Mouse (Mus musculus): ENCODE measurements around the gene Nol11. TPM values are rescaled to one million over a fixed set of nuclear protein-coding genes. Genes with fewer than 3 reads are reported as not detected.
"Not testable (repeated sequence)": the region's sequence is repeated elsewhere in the genome, so short reads cannot be mapped to it uniquely, and the experiment has no call there.

Nol11 gene
- polyA plus RNA-seq, 1 experiment from 2014 or later, result 74.5 TPM

- 0% methylated on average over 32 of the region's 94 CpGs for WGBS
- DNase-seq (ENCODE audit: low spot score) (peak; percentile 91), ATAC-seq (ENCODE audit: insufficient number of reproducible peaks, low FRiP score, low TSS enrichment, low read depth) (peak; percentile 94)
- Histone ChIP-seq H3K9me3 (ENCODE audit: control insufficient read depth, low read length) (no peaks in the 10 kb centered on the region), H3K4me1 (ENCODE audit: control insufficient read depth, insufficient read depth, low read length) (peaks cover 7% of the 10 kb centered on the region; the same call in 1 of the 2 replicates), H3K4me2 (ENCODE audit: low read depth, severe bottlenecking) (peak within 1 kb of the TSS; percentile 88), H3K36me3 (ENCODE audit: control insufficient read depth, insufficient read depth, low read length) (no peaks in the 10 kb centered on the region), H3K9ac (ENCODE audit: low read length) (peak within 1 kb of the TSS; percentile 96), H3K27me3 (ENCODE audit: control insufficient read depth, insufficient read depth, low read length) (no peaks in the 10 kb centered on the region), H3K27ac (replicated peaks; ENCODE audit: low read depth, low read length) (peak within 1 kb of the TSS; percentile 96), H3K4me3 (ENCODE audit: low read depth, low read length) (peak within 1 kb of the TSS; percentile 69)
Observed at GRCm38 (mm10) chr11:107131749-107132421, 57.3 kb downstream of the Nol11 start, which contains the start of gene Bptf. Gene Bptf (minus strand): TSS chr11:107132127.

- Histone ChIP-seq H3K9ac (ENCODE audit: low read length) (peak overlapping the region; percentile 96), H3K36me3 (ENCODE audit: control insufficient read depth, insufficient read depth, low read length) (no peaks in the 10 kb centered on the region), H3K4me1 (ENCODE audit: control insufficient read depth, insufficient read depth, low read length) (peaks cover 7% of the 10 kb centered on the region; the same call in 1 of the 2 replicates), H3K27me3 (ENCODE audit: control insufficient read depth, insufficient read depth, low read length) (no peaks in the 10 kb centered on the region), H3K4me2 (ENCODE audit: low read depth, severe bottlenecking) (peak overlapping the region; percentile 73), H3K4me3 (ENCODE audit: low read depth, low read length) (peak overlapping the region; percentile 69), H3K9me3 (ENCODE audit: control insufficient read depth, low read length) (no peaks in the 10 kb centered on the region), H3K27ac (replicated peaks; ENCODE audit: low read depth, low read length) (peak overlapping the region; percentile 96)
- WGBS, result under 1% methylated on average over 54 of the region's 65 CpGs
- DNase-seq (ENCODE audit: low spot score) (peak; percentile 82), ATAC-seq (ENCODE audit: insufficient number of reproducible peaks, low FRiP score, low TSS enrichment, low read depth) (peak; percentile 60)
Observed at GRCm38 (mm10) chr11:107130879-107131748, 58.1 kb downstream of the Nol11 start.

GRCm38 (mm10) chr11:107130221-107130788 is 58.9 kb downstream of the Nol11 start:
- H3K4me1 ChIP-seq (ENCODE audit: control insufficient read depth, insufficient read depth, low read length), result peaks cover 7% of the 10 kb centered on the region; the same call in 1 of the 2 replicates
- H3K9ac ChIP-seq (ENCODE audit: low read length), result peak overlapping the region; percentile 96
- peak overlapping the region; percentile 73 for H3K4me2 ChIP-seq (ENCODE audit: low read depth, severe bottlenecking)
- no peaks in the 10 kb centered on the region for H3K9me3 ChIP-seq (ENCODE audit: control insufficient read depth, low read length)
- peak overlapping the region; percentile 69 for H3K4me3 ChIP-seq (ENCODE audit: low read depth, low read length)
- H3K27me3 ChIP-seq (ENCODE audit: control insufficient read depth, insufficient read depth, low read length), result no peaks in the 10 kb centered on the region
- H3K36me3 ChIP-seq (ENCODE audit: control insufficient read depth, insufficient read depth, low read length), result no peaks in the 10 kb centered on the region
- H3K27ac ChIP-seq (replicated peaks; ENCODE audit: low read depth, low read length), result no peak overlapping the region
- 2% methylated on average over 18 of the region's 18 CpGs for WGBS
- ATAC-seq (ENCODE audit: insufficient number of reproducible peaks, low FRiP score, low TSS enrichment, low read depth), result no peak
- DNase-seq (ENCODE audit: low spot score), result peak; percentile 57

GRCm38 (mm10) chr11:107129641-107130040 is 59.5 kb downstream of the Nol11 start:
- no peaks in the 10 kb centered on the region for H3K36me3 ChIP-seq (ENCODE audit: control insufficient read depth, insufficient read depth, low read length)
- H3K4me3 ChIP-seq (ENCODE audit: low read depth, low read length), result peak overlapping the region; percentile 69
- H3K9ac ChIP-seq (ENCODE audit: low read length), result no peak overlapping the region
- no peak overlapping the region for H3K27ac ChIP-seq (replicated peaks; ENCODE audit: low read depth, low read length)
- DNase-seq (ENCODE audit: low spot score) (no peak), ATAC-seq (ENCODE audit: insufficient number of reproducible peaks, low FRiP score, low TSS enrichment, low read depth) (no peak)
- 30% methylated on average over 2 of the region's 2 CpGs for WGBS
- H3K9me3 ChIP-seq (ENCODE audit: control insufficient read depth, low read length), result no peaks in the 10 kb centered on the region
- peak overlapping the region; percentile 73 for H3K4me2 ChIP-seq (ENCODE audit: low read depth, severe bottlenecking)
- H3K4me1 ChIP-seq (ENCODE audit: control insufficient read depth, insufficient read depth, low read length), result peaks cover 7% of the 10 kb centered on the region; the same call in 1 of the 2 replicates
- no peaks in the 10 kb centered on the region for H3K27me3 ChIP-seq (ENCODE audit: control insufficient read depth, insufficient read depth, low read length)

GRCm38 (mm10) chr11:107126716-107127115 is 62.5 kb downstream of the Nol11 start:
- not testable (repeated sequence) for DNase-seq (ENCODE audit: low spot score); H3K9ac ChIP-seq (ENCODE audit: low read length); H3K36me3 ChIP-seq (ENCODE audit: control insufficient read depth, insufficient read depth, low read length); H3K4me3 ChIP-seq (ENCODE audit: low read depth, low read length); H3K9me3 ChIP-seq (ENCODE audit: control insufficient read depth, low read length); H3K27ac ChIP-seq (replicated peaks; ENCODE audit: low read depth, low read length); H3K4me1 ChIP-seq (ENCODE audit: control insufficient read depth, insufficient read depth, low read length); H3K4me2 ChIP-seq (ENCODE audit: low read depth, severe bottlenecking); ATAC-seq (ENCODE audit: insufficient number of reproducible peaks, low FRiP score, low TSS enrichment, low read depth); H3K27me3 ChIP-seq (ENCODE audit: control insufficient read depth, insufficient read depth, low read length)
- 67% methylated on average over 1 of the region's 2 CpGs for WGBS

GRCm38 (mm10) chr11:107125011-107125410 is 64.2 kb downstream of the Nol11 start:
- no peak for ATAC-seq (ENCODE audit: insufficient number of reproducible peaks, low FRiP score, low TSS enrichment, low read depth)
- WGBS, result 96% methylated on average over 4 of the region's 4 CpGs
- no peaks in the 10 kb centered on the region for H3K27me3 ChIP-seq (ENCODE audit: control insufficient read depth, insufficient read depth, low read length)
- no peak for DNase-seq (ENCODE audit: low spot score)
- no peak overlapping the region for H3K9ac ChIP-seq (ENCODE audit: low read length)
- no peaks in the 10 kb centered on the region for H3K9me3 ChIP-seq (ENCODE audit: control insufficient read depth, low read length)
- no peak overlapping the region for H3K4me3 ChIP-seq (ENCODE audit: low read depth, low read length)
- 0 out of 2 replicates have a peak, but pooled peaks cover 1% of the 10 kb centered on the region for H3K4me1 ChIP-seq (ENCODE audit: control insufficient read depth, insufficient read depth, low read length)
- no peaks in the 10 kb centered on the region; the same call in 1 of the 2 replicates for H3K36me3 ChIP-seq (ENCODE audit: control insufficient read depth, insufficient read depth, low read length)
- no peak overlapping the region for H3K27ac ChIP-seq (replicated peaks; ENCODE audit: low read depth, low read length)
- no peak overlapping the region for H3K4me2 ChIP-seq (ENCODE audit: low read depth, severe bottlenecking)

- Histone ChIP-seq H3K4me1 (ENCODE audit: control insufficient read depth, insufficient read depth, low read length) (no peaks in the 10 kb centered on the region), H3K4me3 (ENCODE audit: low read depth, low read length) (no peak overlapping the region), H3K27me3 (ENCODE audit: control insufficient read depth, insufficient read depth, low read length) (no peaks in the 10 kb centered on the region), H3K27ac (replicated peaks; ENCODE audit: low read depth, low read length) (no peak overlapping the region), H3K36me3 (ENCODE audit: control insufficient read depth, insufficient read depth, low read length) (no peaks in the 10 kb centered on the region; the same call in 1 of the 2 replicates), H3K9ac (ENCODE audit: low read length) (no peak overlapping the region), H3K9me3 (ENCODE audit: control insufficient read depth, low read length) (no peaks in the 10 kb centered on the region), H3K4me2 (ENCODE audit: low read depth, severe bottlenecking) (no peak overlapping the region)
- ATAC-seq (ENCODE audit: insufficient number of reproducible peaks, low FRiP score, low TSS enrichment, low read depth), result no peak
- WGBS, result 52% methylated on average over 7 of the region's 7 CpGs
- DNase-seq (ENCODE audit: low spot score), result no peak
Observed at GRCm38 (mm10) chr11:107124327-107124731, 64.9 kb downstream of the Nol11 start.

GRCm38 (mm10) chr11:107117789-107118188 is 71.4 kb downstream of the Nol11 start:
- no peak overlapping the region for H3K27ac ChIP-seq (replicated peaks; ENCODE audit: low read depth, low read length)
- H3K4me1 ChIP-seq (ENCODE audit: control insufficient read depth, insufficient read depth, low read length), result peaks cover 11% of the 10 kb centered on the region
- H3K27me3 ChIP-seq (ENCODE audit: control insufficient read depth, insufficient read depth, low read length), result no peaks in the 10 kb centered on the region
- no peaks in the 10 kb centered on the region for H3K36me3 ChIP-seq (ENCODE audit: control insufficient read depth, insufficient read depth, low read length)
- no peaks in the 10 kb centered on the region for H3K9me3 ChIP-seq (ENCODE audit: control insufficient read depth, low read length)
- H3K4me3 ChIP-seq (ENCODE audit: low read depth, low read length), result no peak overlapping the region
- no peak overlapping the region for H3K9ac ChIP-seq (ENCODE audit: low read length)
- H3K4me2 ChIP-seq (ENCODE audit: low read depth, severe bottlenecking), result no peak overlapping the region
- 84% methylated on average over 12 of the region's 12 CpGs for WGBS
- ATAC-seq (ENCODE audit: insufficient number of reproducible peaks, low FRiP score, low TSS enrichment, low read depth) (no peak), DNase-seq (ENCODE audit: low spot score) (no peak)
